Mouse (Mus musculus) gastrocnemius, postnatal 10 days (tissue): ENCODE data around the gene Wdr82. TPM values are rescaled to one million over a fixed set of nuclear protein-coding genes. Genes with fewer than 3 reads are reported as not detected.
A peak's percentile ranks its signal among the peaks of the same experiment; 100 is the strongest.

ENCODE experiments used
- DNase-seq: peaks from one replicate; pipeline ENCODE4 v3.0.0; 2021; ENCODE audit warnings: mixed read lengths
- long read RNA-seq, 2 experiments: library from polyadenylated mRNA; stranded (forward); transcript quantifications; one replicate each; pipeline ENCODE4 v2.0.0; 2021
- total RNA-seq, 2 experiments: library from RNA; stranded (reverse); gene quantifications; 2 replicates each; pipeline ENCODE4 v1.2.3; 2021

The Wdr82 gene
- 10 to 100 TPM; 31.1 to 38.8 TPM for total RNA-seq
- long read RNA-seq, experiment 1, partial matches to known transcripts: 1 of 5 reads
- long read RNA-seq, experiment 1, other reads (novel, unspliced or antisense): 2 of 5 reads
- long read RNA-seq, experiment 2, partial matches to known transcripts: 1 of 9 reads
- long read RNA-seq, experiment 2, other reads (novel, unspliced or antisense): 4 of 9 reads

GRCm38 (mm10) chr9:106170556-106171345 is at the start of gene Wdr82:
TSS of gene Wdr82 (plus strand) at chr9:106170928.
- peak; percentile 88 for DNase-seq

- no peak for DNase-seq
Measured at GRCm38 (mm10) chr9:106123599-106123998, 47.1 kb upstream of the Wdr82 start.

- no peak for DNase-seq
Measured at GRCm38 (mm10) chr9:106126786-106127251, 43.9 kb upstream of the Wdr82 start.

- no peak for DNase-seq
Measured at GRCm38 (mm10) chr9:106129072-106129471, 41.7 kb upstream of the Wdr82 start.

GRCm38 (mm10) chr9:106130250-106130649 is 40.5 kb upstream of the Wdr82 start:
- DNase-seq: no peak

GRCm38 (mm10) chr9:106137671-106138216 is 33.0 kb upstream of the Wdr82 start:
- no peak for DNase-seq

- peak; percentile 43 for DNase-seq
Measured at GRCm38 (mm10) chr9:106139763-106140162, 31.0 kb upstream of the Wdr82 start.

GRCm38 (mm10) chr9:106141955-106142354 is 28.8 kb upstream of the Wdr82 start:
- DNase-seq: no peak

GRCm38 (mm10) chr9:106144176-106144575 is 26.6 kb upstream of the Wdr82 start:
- DNase-seq: no peak

- DNase-seq: no peak
Measured at GRCm38 (mm10) chr9:106145582-106145981, 25.1 kb upstream of the Wdr82 start.

GRCm38 (mm10) chr9:106147281-106147680 is 23.4 kb upstream of the Wdr82 start:
- no peak for DNase-seq

GRCm38 (mm10) chr9:106147851-106148431 is 22.8 kb upstream of the Wdr82 start:
- DNase-seq: no peak

GRCm38 (mm10) chr9:106148541-106149398 is 22.0 kb upstream of the Wdr82 start:
- DNase-seq: no peak

GRCm38 (mm10) chr9:106149399-106149754 is 21.4 kb upstream of the Wdr82 start:
- no peak for DNase-seq

- DNase-seq: no peak
Measured at GRCm38 (mm10) chr9:106154106-106154505, 16.6 kb upstream of the Wdr82 start.

GRCm38 (mm10) chr9:106156419-106156818 is 14.3 kb upstream of the Wdr82 start:
- peak; percentile 43 for DNase-seq

GRCm38 (mm10) chr9:106156921-106157622 is 13.7 kb upstream of the Wdr82 start:
- no peak for DNase-seq

- no peak for DNase-seq
Measured at GRCm38 (mm10) chr9:106157623-106157925, 13.2 kb upstream of the Wdr82 start.

GRCm38 (mm10) chr9:106158037-106158491 is 12.7 kb upstream of the Wdr82 start, which contains the start of gene Glyctk:
TSS of gene Glyctk (minus strand) at chr9:106158138.
- DNase-seq: no peak

GRCm38 (mm10) chr9:106159237-106159636 is 11.5 kb upstream of the Wdr82 start:
- no peak for DNase-seq

- DNase-seq: peak; percentile 100
Measured at GRCm38 (mm10) chr9:106159784-106160301, 10.9 kb upstream of the Wdr82 start.
